Mouse (Mus musculus) gonadal fat pad, adult 2 months (tissue): Measurements from ENCODE around the gene Sowahb. TPM values are rescaled to one million over a fixed set of nuclear protein-coding genes. Genes with fewer than 3 reads are reported as not detected.

ENCODE experiments used
- DNase-seq: peaks from one replicate; pipeline ENCODE4 v3.0.0-alpha.2; 2012; ENCODE audit warnings: low read depth
- polyA plus RNA-seq: library from polyadenylated mRNA; depleted of rRNA; stranded (reverse); fragments of >200 nt; gene quantifications from 2 replicates; pipeline ENCODE4 v1.2.3, GENCODE M21; 2012; rRNA removed

The Sowahb gene
- 0.75 and 0.80 TPM in 2 replicates for polyA plus RNA-seq

DNA sequence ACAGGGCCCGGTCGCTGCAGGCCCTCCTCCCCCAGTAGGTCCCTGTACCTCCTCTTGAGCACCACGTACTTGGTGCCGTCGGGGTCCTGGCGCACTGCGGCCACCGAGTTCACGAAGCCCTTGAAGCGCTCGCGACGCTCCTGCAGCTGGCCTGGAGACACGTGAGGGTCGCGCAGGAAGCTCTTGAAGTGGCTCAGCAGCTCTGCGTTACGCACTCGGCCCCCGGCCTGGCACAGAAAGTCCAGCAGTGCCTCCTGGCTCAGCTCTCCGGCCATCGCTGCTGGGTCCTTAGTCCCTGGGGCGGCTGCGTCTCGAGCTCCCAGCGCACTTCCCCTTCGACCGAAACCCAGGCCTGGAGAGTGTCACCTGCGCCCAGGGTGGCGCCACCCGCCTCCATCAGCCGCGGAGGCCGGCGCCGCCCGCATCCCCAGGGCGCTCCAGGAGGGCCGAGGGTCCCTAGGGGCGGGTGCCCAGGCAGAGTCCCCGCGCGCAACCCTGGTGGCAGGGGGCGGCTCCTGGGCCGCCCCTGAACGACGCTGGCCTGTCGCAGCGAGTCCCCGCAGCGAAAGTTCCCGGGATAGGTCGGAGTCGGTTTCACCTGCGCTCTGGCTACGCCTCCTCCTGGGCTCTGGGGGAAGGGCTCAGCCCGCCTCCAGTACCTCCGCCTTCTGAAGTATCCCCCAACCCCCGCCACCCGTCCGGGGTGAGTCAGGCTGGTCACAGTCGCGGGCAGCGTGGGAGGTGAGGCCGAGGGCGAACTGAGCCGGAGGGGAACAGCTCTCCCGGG, at the start of gene Sowahb:
Gene Sowahb, minus strand, starts transcription at position 439 of the 787 bp plus-strand sequence.
- DNase-seq: no peak

DNA sequence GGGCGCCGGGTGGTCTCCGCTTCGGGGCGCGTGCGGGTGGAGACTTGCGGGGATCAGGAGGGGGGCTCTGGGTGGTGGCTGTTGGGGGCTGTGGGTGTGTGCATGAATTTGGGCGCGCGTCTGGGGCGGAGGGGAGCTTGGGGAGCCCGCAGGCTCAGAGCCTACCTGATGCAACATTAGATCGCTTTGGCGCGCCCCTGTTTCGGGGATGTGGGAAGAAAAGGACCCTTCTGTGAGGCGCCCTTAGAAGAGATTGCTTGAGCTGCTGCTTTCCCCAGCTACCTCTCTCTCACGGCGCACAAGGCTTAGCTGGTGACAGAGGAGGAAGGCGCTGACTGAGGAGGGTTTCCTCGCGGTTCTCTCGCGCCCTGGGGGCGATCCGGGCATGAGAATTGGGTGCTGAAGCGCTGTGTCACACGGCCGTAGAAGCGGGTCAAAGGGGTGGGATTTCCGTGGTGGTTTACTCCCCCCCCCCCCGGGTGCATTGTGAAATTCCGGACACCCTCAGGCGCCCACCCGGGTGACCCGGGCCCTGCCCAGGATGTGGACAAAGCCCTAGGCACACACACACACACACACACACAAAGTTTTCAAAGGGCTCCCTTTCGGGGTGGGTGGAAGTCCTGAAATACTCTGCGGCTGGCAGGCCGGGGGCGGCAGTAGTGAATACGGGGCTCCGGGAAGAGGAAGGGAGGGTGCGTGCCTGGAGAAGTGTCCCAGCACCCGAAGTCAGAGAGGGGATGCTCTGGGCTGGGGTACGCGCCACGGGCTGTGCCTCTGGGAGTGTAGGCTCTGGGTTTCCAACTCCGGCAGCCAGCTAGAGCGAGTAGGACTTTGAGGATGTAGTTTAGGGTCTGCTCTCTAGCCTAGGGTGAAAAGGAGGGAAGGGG, 49.1 kb upstream of the Sowahb start:
- DNase-seq: no peak

DNA sequence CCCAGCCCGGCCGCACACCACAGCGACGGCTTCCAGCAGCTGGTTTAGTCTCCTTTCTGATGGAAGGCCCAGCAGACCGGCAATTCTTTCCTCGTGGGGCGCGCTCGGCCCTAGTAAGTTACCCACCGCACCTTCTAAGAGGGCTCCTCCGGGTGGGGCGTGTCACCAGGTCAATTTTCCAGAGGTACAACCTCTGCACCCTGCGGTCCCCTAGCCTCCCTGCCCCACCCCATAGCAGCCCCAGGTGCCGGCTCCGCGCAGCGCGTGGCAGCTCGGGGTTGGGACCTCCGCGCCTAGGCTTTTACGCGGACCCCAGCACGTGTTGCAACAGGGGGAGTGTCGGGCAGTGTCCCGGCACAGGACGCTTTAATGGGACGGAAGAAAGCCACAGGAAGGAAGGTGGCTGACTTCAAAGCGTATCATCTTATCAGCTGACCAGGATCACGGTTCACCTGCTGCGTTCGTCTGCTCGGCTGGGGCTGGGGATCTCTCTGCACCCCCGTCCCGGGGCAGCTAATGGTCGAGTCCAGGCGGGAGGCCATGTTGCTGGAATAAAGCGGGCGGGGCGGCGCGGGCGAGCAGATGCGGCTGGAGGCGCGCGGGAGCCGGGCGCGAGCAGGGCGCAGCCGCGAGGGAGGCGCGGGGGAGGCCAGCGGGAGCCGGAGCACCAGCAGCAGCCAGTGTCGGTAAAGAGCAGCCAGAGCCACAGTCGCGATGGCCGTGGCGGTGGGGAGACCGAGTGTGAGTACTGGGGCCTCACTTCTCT, 48.2 kb upstream of the Sowahb start, which contains the start of gene Sept11:
Gene Sept11, plus strand, starts transcription at position 581 of the 766 bp plus-strand sequence.
- DNase-seq: no peak

DNA sequence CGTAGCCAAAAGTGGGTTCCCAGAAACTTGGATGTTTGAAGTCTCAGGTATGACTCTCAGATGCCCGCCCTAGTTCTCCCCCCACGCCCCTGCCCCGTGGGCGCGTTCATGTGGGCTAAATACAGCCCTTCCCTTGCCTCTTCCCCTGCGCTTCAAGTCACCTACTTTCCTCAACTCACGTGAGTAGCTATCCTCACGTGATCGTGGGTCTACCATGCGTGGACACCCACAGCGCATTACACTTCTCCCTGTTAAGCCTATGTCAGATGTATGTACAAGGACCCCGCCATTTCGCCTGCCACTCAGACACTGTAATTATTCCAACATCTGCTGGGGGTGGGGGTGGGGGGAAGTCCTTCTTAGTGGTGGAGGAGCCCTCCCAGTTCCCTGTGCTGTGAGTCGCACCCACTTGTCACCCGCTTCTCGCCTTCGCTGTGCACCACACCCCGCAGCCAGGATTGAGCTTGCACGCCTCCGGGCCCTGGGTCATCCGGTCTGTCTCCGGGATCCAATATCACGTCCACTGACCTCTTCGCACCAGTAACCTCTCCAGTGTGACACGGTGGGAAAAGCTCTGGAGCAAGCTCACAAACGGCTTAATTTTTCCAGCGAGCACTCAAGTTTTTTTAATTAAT, 47.4 kb upstream of the Sowahb start:
- DNase-seq: no peak

DNA sequence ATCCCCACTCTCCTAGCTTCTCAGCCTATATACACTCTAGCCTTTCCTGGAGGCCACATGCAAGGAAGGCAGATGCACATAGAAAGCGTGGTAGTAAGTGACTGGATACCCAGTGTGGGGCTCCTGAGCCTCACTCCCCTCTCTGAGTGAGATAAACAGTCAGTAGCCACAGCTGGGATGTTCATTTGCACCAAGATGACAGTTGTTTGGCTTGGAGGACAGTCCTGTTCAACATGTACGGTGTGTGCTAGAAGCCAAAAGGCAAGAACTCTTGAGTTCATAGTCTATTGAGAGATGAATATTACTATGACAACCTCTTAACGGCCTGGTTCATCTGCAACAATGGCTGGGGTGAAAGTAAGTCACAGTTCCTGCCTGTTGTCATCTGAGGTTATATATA, 46.4 kb upstream of the Sowahb start:
- DNase-seq: no peak

DNA sequence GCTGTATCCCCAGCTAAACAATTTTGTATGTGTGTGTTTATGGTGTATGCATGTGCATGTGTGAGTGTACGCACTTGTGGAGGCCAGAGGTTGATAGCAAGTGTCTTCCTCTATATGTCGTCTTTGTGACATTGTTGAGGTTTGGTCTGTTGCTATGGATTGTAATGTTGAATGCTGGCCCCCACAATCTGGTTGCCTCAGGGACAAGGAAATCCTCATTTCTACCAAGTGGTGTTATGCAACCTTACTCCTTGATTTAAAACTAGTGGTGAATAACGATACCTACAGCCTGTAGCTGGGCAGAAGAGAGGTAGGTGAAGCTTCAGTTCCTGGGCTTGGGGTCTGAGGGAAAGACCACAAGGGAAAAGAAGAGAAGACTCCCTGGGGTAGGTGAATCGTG, 41.1 kb upstream of the Sowahb start:
- DNase-seq: no peak

DNA sequence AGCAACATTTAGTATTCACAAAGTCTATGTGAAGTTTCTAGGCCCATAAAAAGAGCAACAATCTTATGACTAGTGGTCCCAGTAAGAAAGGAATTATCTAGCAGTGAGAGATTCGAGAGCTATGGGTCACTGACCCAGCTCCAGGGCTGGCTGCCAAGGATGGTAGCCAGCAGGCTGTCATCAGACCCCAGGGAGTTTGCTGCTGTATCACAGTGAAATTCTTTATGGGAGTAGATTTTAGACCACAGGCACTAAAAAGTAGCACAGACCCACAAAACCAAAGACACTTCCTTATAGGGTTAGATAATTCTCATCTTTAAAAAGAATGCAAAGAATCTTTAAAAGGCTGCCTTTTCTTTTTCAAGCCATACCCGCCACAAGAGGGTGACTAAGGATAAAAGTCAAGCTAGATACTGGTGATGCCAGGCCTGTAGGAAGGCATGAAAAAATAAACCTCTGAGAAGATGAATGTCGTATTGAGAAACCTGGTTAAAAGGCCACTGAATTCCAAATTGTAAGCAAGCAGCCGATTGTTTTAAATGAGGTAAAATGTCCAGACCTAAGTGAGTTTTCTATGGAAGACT, 40.3 kb upstream of the Sowahb start:
- DNase-seq: no peak

DNA sequence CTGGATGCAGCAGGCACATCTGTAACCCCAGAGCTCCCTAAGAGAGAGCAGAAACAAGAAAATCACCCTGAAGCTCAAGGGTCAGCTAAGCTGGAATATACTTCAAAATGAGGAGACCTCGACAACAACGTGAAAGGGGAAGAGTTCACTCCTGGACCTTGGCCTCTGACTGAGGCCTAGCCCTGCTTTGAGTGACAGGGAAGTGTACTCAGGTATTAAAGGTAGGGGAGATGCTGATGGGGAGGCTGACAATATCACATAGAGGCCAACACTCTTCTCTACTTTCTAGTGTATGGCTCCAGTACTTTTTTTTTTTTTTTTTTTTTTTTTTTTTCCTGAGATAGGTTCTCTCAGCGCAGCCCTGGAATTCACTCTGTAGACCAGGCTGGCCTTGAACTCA, 34.8 kb upstream of the Sowahb start:
- no peak for DNase-seq

DNA sequence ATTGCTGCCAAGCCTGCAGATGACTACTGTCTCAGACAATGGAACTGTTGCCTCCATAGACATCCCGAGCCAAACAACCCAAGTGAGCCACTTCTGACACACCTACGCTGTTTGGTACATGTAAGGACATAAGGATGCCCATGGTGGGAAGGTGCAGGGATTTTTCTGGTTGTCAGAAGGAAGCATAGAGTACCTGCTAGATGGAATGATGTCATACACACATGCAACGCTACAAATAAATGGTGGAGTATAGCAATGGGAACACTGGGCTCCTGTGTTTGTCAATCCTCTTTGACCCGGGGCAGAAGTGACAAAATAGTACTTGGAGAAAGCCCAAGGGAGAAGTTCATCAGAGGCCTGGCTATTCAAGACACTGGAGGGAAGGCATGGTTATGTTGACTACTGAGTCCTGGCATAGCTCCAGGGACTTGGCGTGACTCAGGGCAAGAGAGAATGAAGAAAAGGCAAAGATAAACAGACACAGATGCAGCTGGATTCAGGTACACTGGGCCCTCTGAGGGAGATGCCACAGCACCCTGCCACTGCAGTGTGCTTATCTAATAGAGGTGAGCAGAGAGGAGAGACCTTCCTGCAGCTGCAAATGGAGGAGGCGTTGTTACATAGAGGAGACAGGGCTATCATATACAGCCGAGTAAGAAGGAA, 33.0 kb upstream of the Sowahb start:
- DNase-seq: peak; percentile 98

DNA sequence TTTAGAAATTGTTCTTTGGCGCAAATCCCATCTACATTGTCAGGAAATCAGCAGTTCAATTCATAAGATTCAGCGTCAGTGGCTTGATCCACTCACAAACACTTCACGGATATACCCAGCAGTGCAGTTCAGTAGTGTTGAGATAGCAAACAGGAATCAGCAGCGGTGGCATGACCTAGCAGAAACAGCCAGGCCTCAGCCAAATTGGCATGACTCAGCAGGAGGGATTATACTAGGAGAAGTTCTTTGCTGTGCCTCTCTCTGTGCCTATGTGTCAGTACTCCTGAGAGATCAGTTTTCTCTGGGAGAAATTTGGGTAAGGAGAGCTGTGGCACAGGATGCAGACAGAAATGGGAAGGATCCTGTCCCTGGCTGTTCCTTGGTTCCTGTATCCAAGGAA, 16.0 kb upstream of the Sowahb start:
- no peak for DNase-seq

DNA sequence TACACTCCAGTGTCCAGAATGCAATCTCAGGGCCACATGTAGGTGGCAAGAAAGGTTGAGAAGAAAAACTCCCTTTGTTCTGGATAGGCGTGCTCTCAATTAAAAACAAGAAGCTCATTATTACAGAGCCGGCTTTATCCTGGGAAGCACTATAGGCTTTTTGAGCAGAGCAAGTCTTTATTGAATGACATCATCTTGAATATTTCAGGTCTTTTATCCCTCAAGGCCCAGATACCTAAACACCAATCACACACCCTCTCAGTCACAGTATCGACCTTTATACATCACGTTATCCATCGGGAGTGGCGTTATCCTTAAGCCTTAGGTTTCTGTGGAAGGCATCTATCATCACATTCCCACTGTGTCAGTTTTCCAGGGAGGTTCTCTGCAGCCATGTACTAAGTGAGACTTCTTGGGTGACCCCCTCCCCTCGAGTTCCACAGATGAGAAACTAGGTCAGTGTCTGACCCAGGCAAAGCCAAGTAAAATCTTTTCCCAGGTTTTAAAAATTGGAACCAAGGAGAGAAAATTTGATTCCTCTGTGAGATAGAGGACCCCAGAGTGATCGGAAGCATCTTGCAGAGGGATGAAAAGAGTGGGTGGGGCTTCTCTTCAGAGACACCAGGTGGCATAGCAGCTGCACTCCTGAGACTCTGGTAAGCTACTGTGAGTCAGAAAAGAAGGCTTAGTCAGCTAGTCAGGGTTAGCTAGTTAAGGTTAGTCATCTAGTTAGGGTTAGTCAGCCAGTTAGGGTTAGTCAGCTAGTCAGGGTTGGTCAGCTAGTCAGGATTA, 9.0 kb upstream of the Sowahb start:
- no peak for DNase-seq

DNA sequence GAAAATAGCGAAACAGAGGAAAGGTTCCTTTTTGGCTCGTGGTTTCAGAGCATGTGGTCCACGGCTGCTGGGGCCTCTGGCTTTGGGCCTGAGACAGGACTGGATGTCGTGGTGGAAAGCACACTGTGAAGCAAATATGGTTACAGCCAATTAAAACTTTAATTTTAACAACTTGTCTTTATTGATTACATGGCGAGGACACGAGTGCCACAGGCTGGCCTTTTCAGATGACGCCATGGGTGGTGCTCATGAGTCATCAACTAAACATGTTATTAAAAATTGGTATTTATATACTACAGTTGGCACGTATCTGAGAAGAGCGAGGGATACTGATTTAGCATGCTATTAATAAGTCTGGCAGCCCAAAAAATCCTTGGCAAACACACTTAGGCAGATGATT, 7.1 kb upstream of the Sowahb start:
- no peak for DNase-seq

DNA sequence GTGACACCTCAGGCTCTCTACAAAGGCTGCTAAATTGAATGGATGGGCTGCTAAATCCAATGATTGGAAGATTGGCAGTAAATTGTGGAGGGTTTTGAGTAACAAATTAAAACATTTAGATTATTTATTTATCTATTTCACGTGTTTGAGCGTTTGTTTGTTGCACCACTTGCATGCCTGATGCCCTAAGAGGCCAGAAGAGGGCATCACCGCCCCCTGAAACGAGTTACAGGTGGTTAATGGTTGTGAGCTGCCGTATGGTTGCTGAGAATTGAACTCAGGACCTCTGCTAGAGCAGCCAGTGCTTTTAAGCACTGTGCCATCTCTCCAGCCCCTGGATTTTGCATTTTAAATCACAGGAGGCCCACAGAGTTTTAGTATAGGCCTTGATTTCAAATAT, 6.2 kb upstream of the Sowahb start:
- DNase-seq: no peak

DNA sequence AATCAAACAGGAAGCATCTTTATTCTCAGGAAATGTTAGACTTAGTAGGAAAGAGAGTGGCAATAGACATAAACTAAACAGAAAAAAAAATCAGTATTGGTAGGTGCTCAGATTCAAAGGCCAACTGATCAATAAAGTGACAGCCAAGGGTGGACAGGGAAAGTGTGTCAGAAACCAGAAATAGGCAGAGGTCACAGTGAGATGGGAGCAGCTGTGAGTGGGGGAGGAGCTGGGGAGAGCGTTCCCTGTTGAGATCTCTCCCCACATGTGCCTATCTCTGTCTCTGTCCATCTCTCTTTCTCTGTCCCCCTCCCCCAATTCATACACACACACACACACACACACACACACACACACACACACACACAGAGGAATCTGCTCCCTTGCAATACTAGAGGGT, 5.1 kb upstream of the Sowahb start:
- DNase-seq: no peak

DNA sequence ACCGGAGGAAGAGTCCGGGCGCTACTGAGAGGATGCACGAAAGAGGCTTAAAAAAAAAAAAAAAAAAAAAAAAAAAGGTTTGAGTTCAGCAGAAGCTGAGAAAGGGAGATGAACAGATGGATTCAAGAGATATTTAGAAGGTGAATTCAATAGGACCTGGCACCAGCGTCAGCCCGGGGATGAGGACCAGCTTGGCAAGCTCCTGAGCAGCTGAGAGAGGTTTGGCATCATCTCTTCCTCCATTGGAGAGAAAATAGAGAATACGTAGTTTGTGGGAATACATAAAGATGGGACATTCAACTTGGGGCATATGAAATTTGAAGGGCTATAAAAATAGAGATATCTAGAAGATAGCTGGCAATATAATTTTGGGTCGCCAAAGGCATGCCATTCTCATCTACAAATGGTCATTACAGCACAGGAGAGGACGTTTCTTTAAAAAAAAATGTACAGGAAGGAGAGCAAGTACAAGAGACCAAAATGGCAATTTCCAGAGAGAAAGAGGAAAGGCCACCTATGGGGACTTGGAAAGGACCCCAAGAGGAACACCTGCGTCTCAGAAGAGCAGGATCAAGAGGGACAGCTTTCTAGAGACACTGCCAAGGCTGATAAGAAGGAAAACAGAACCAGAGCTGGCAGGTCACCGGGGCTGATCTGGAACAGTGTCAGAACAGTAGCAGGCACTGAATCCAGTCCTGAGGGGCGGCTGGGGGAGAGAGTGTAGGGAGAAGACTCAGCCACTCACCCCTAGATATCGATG, 3.8 kb upstream of the Sowahb start:
- no peak for DNase-seq

DNA sequence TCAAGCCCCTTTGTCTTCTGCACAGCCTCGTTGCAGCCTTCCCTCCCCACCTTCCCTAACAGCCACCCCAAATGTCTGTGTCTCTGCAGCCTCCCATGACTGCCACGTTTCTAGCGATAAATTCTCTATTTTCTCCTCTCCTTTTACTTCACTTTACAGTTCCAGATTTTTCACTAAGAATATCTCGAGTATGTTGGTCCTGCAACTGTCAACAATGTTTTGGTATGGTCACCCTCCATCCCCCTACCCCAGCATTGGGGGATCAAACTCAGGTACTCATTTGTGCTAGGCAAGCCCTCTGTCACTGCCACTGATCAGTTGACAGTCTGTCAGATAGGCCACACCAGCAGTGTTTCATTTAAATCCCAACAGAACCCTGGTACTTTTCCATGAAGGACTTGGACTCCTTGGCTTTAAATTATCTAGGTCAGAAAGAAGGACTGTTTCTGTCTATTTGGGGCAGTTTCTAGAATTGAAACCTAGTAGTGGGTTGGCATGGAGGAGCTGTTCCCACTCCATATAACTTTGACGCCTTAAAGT, 1.6 kb upstream of the Sowahb start:
- no peak for DNase-seq

DNA sequence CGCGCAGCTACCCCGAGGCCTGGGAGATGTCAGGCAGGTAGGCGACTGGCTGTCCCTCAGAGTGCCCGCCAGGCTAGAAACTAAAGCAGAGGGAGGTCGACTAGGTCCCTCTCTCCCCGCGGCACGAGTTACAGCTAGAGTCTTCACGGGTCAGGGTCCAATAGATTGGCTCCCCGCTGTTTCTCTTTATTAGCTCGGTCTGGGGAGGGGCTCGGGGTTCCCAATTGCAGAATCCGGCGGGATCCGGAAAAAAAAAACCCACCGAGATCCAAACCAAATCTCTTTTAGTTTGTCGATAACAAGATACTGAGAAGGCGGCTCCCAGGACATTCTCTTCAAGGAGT, 521 bp upstream of the Sowahb start:
- no peak for DNase-seq

DNA sequence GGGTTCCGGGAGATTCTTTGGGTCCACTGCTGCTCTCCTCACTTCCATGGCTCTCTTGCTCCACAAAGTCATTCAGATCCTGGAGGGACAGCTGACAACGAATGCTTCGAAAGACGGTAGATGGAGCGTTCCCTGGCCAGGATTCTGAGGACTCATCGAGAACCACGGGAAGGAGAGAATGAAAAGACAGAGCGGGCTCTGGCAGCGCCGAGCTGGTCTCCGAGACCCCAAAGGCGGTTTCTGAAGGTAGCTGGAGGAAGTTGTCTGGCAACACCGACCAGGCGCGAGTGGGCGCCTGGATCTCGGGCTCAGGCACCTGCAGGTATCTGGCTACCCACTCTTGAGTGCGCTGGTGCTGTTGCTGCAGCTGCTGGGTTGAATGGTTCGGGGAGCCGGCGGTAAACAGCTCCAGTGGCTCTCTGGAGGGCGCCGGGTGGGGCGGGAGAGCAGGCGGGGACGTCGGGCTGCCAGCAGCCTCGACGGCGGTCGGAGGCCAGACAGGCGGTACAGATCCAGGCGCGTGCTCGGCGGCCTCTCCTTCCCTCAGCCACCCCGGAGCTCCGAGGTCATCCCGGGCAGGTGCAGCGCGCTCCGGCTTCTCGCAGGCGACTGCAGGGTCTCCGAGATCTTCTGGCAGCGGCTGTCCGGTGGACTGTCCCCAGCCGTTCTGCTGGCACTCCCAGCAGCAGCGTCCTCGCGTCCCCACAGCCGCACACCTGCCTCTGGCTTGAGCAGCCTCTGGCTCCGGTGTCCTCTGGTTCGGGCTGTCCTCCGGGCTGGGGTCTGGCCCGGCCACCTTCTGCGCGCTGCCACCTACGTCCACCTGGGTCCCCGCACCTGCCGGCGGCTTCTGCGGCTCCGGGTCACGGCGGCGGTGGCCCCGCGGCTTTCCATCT, 886 bp downstream of the Sowahb start:
- DNase-seq: no peak
